Mouse (Mus musculus) lung, postnatal 0 days (tissue): Measurements from ENCODE around the gene Dguok. TPM values are rescaled to one million over a fixed set of nuclear protein-coding genes. Genes with fewer than 3 reads are reported as not detected.
A peak's percentile ranks its signal among the peaks of the same experiment; 100 is the strongest.

Source experiments
- ATAC-seq: fragments of 200-750 bp; cut with Nextera tagmentation; 2 replicates; pipeline ENCODE4 v1.8.0; 2017; ENCODE audit warnings: moderate library complexity
- DNase-seq: peaks from one replicate; pipeline ENCODE4 v3.0.0-alpha.2; 2016; ENCODE audit warnings: low spot score
- H3K27ac ChIP-seq: fragments of 300-500 bp; sonication (generic); 2 replicates; pipeline ENCODE4 v1.5.1; 2014; ENCODE audit warnings: antibody characterized with exemption, mild to moderate bottlenecking, low read length, mixed read lengths
- H3K27me3 ChIP-seq: fragments of 300-500 bp; sonication (generic); replicated peaks from 2 replicates; pipeline ENCODE4 v1.6.1; 2014; ENCODE audit warnings: low read length, mixed read lengths; ENCODE audit not compliant: insufficient read depth
- H3K36me3 ChIP-seq: fragments of 300-500 bp; sonication (generic); 2 replicates; pipeline ENCODE4 v1.6.1; 2014; ENCODE audit warnings: low read length, mixed read lengths; ENCODE audit not compliant: insufficient read depth
- H3K4me1 ChIP-seq: fragments of 300-500 bp; sonication (generic); 2 replicates; pipeline ENCODE4 v1.6.1; 2014; ENCODE audit warnings: antibody characterized with exemption, low read depth, low read length, mixed read lengths; ENCODE audit not compliant: insufficient read depth
- H3K4me2 ChIP-seq: fragments of 300-500 bp; sonication (generic); replicated peaks from 2 replicates; pipeline ENCODE4 v1.6.1; 2014; ENCODE audit warnings: low read depth, mild to moderate bottlenecking, low read length, moderate library complexity, mixed read lengths
- H3K4me3 ChIP-seq: fragments of 300-500 bp; sonication (generic); 2 replicates; pipeline ENCODE4 v1.5.1; 2014; ENCODE audit warnings: low read depth, low read length
- H3K9ac ChIP-seq: fragments of 300-500 bp; sonication (generic); replicated peaks from 2 replicates; pipeline ENCODE4 v1.6.1; 2014; ENCODE audit warnings: low read depth, mild to moderate bottlenecking
- H3K9me3 ChIP-seq: fragments of 300-500 bp; sonication (generic); 2 replicates; pipeline ENCODE4 v1.6.1; 2016; ENCODE audit warnings: low read length, mixed read lengths
- CTCF ChIP-seq: IDR thresholded peaks from 2 replicates; pipeline ENCODE4 v1.5.1; 2016; ENCODE audit warnings: antibody characterized with exemption, mild to moderate bottlenecking
- EP300 ChIP-seq: IDR thresholded peaks from 2 replicates; pipeline ENCODE4 v1.6.1; 2016; ENCODE audit warnings: antibody characterized with exemption, mild to moderate bottlenecking, control low read depth
- WGBS: fragments of 180-500 bp; shearing (Covaris S2); extraction: QIAGEN DNeasy Blood & Tissue Kit; methylation state at CpG from one replicate; pipeline ENCODE4 v1.1.7; 2014; 5-methylcytosine and 5-hydroxymethylcytosine counted together
- polyA plus RNA-seq: library from polyadenylated mRNA; unstranded; fragments of >200 nt; fragmentation: Nextera tagmentation; extraction: Ambion mirVana; gene quantifications from 2 replicates; pipeline ENCODE4 v1.2.1, GENCODE M21; 2015

Gene Dguok
- polyA plus RNA-seq, 1 experiment from 2014 or later: 71.8 TPM

- TF ChIP-seq CTCF: no peak
- no peak for TF ChIP-seq EP300
- 2% methylated on average over 13 of the region's 41 CpGs for WGBS
- peak; percentile 63 for DNase-seq
- peak overlapping the region; percentile 79 for H3K9ac ChIP-seq
- peak overlapping the region; percentile 74 for H3K4me2 ChIP-seq
- peaks cover 48% of the 10 kb centered on the region for H3K4me1 ChIP-seq
- no peaks in the 10 kb centered on the region for H3K9me3 ChIP-seq
- H3K27ac ChIP-seq: peak overlapping the region; percentile 92
- H3K27me3 ChIP-seq: no peaks in the 10 kb centered on the region
- ATAC-seq: peak; percentile 7
- no peaks in the 10 kb centered on the region for H3K36me3 ChIP-seq
- H3K4me3 ChIP-seq: peak overlapping the region; percentile 76
These were observed 51.2 kb downstream of the Dguok start for GRCm38 (mm10) chr6:83455328-83456130.

DNA sequence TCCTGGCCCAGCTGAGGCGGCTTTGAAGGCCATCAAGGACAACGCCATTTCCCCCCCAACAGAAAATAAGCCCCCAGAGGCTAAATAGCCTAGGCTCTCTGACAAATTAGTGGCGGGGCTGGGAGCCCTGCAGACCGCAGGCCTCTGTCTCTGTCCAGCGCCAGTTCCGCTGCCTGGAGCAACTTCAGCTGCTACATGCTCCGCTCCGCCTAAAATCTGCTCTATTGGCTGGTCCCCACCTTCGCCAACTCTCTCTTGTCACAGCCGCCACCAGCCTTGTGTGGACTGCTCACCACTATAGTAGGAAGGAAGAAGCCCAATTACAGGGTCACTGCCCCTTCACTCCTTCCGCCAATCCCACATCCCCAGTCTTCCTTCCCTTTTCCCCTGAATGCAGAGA is 53.1 kb downstream of the Dguok start:
- Histone ChIP-seq H3K27ac (no peak overlapping the region), H3K9ac (no peak overlapping the region), H3K27me3 (no peaks in the 10 kb centered on the region), H3K36me3 (no peaks in the 10 kb centered on the region), H3K4me3 (no peak overlapping the region; the same call in 1 of the 2 replicates), H3K4me2 (peak overlapping the region; percentile 37), H3K9me3 (no peaks in the 10 kb centered on the region), H3K4me1 (peaks cover 52% of the 10 kb centered on the region)
- no peak for TF ChIP-seq EP300
- TF ChIP-seq CTCF: no peak
- DNase-seq (peak; percentile 39), ATAC-seq (no peak)
- WGBS: 17% methylated on average over 11 of the region's 11 CpGs

DNA sequence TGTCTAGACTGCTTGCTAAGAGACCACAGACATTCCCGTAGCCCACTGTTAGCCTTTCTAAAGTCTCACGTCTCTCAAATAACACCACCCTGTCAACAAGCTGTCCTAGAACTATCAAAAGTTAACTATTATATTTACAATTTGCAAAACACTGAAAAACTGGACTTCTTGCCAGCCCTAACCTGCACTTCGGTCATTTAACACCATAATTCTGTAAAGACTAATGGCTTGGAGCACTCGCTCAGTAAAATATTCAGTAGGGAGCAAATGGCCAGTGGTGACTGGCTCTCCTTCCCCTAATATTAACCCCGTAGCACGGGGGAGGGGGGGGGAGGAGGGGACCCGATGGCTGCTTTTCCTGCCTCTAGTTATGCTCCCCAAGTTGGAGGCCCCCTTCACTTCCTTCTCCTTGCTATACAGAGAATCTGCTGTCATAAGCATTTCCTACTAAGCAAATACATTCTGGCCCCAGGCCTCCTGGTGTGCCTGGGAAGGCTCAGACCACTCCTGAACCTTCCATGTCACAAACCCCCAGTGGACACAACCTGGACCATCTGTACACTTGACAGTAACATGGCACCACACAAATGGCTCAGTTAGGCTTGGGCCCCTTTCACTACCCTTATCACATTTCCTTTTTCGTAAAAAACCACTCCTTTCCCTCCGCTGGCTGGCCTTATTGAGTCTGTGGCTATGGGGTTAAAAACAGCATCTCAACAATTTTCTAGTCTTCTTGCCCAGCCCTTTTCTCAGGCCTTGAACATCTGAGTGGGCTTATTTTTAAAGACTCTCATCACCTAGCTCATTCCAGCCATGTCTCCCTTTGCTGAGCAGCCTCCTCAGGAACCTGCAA is 56.1 kb downstream of the Dguok start:
- H3K27me3 ChIP-seq: no peaks in the 10 kb centered on the region
- peaks cover 50% of the 10 kb centered on the region for H3K4me1 ChIP-seq
- H3K4me2 ChIP-seq: no peak overlapping the region
- DNase-seq (no peak), ATAC-seq (no peak)
- no peak overlapping the region for H3K27ac ChIP-seq
- H3K9me3 ChIP-seq: no peaks in the 10 kb centered on the region
- 45% methylated on average over 8 of the region's 9 CpGs for WGBS
- H3K9ac ChIP-seq: no peak overlapping the region
- no peak overlapping the region for H3K4me3 ChIP-seq
- TF ChIP-seq CTCF (no peak), EP300 (no peak)
- H3K36me3 ChIP-seq: no peaks in the 10 kb centered on the region

DNA sequence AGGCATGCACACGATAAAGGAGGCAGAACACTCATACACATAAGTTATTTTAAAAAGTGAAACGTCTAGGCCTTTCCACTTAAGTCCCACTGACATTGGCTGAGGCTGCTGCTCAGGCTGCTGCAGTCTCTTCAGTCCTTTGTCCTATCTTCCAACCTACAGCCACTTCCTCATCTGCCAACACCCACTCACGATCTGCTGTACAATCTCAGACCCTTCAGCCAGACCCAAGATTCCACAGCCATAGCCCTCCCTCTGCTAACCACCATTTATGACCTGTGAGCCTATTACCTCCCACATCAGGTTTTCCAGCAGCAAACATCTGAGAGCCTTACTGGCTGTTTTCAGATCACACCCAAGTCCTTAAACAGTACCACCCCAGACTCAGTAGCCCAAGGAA is 57.3 kb downstream of the Dguok start:
- Histone ChIP-seq H3K9me3 (no peaks in the 10 kb centered on the region), H3K27ac (0 out of 2 replicates have a peak overlapping the region, but pooled peaks have one; percentile 20), H3K4me2 (no peak overlapping the region), H3K27me3 (no peaks in the 10 kb centered on the region), H3K9ac (no peak overlapping the region), H3K4me3 (no peak overlapping the region), H3K4me1 (peaks cover 46% of the 10 kb centered on the region), H3K36me3 (0 out of 2 replicates have a peak, but pooled peaks cover 3% of the 10 kb centered on the region)
- WGBS: 7% methylated on average over 3 of the region's 3 CpGs
- TF ChIP-seq EP300 (no peak), CTCF (no peak)
- ATAC-seq: no peak
- DNase-seq: no peak

- Histone ChIP-seq H3K4me2 (no peak overlapping the region), H3K36me3 (0 out of 2 replicates have a peak, but pooled peaks cover 3% of the 10 kb centered on the region), H3K4me3 (no peak overlapping the region), H3K27me3 (no peaks in the 10 kb centered on the region), H3K9me3 (no peaks in the 10 kb centered on the region), H3K9ac (no peak overlapping the region), H3K4me1 (peaks cover 46% of the 10 kb centered on the region), H3K27ac (0 out of 2 replicates have a peak overlapping the region, but pooled peaks have one; percentile 20)
- ATAC-seq (peak; percentile 17; the same call in 1 of the 2 replicates), DNase-seq (no peak)
- WGBS: 45% methylated on average over 4 of the region's 4 CpGs
- no peak for TF ChIP-seq EP300
- no peak for TF ChIP-seq CTCF
These were observed 57.9 kb downstream of the Dguok start for GRCm38 (mm10) chr6:83448911-83449310.

DNA sequence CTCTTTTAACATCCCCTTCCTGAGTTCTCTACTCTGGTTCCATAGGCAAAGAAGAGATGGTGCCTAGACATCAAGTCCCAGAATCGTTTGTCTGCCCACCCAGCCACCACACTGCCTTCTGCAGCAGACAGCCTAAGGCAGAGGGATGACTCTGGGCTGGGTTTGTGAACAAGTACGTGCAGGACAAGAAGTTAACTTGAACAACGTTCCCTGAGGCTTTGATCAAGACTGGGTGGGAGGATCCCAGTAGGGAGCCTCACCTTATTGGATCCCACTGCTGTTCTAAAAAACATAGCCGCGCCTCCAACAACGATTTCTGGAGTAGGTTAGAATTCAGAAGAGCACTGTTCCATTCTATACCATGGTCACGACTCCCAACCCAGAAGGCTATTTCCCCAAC is 59.7 kb downstream of the Dguok start:
- Histone ChIP-seq H3K4me2 (no peak overlapping the region), H3K4me1 (peaks cover 52% of the 10 kb centered on the region), H3K9ac (no peak overlapping the region), H3K27ac (no peak overlapping the region), H3K27me3 (no peaks in the 10 kb centered on the region), H3K4me3 (no peak overlapping the region), H3K9me3 (no peaks in the 10 kb centered on the region), H3K36me3 (0 out of 2 replicates have a peak, but pooled peaks cover 3% of the 10 kb centered on the region)
- 67% methylated on average over 7 of the region's 7 CpGs for WGBS
- DNase-seq (no peak), ATAC-seq (no peak)
- TF ChIP-seq CTCF (no peak), EP300 (no peak)
